Mouse (Mus musculus): ENCODE measurements around the gene Gm3002. TPM values are rescaled to one million over a fixed set of nuclear protein-coding genes. Genes with fewer than 3 reads are reported as not detected.
"Not testable (repeated sequence)": the region's sequence is repeated elsewhere in the genome, so short reads cannot be mapped to it uniquely, and the experiment has no call there.

Gene Gm3002
- polyA plus RNA-seq (2012), result not detected in 2 replicates

- not testable (repeated sequence) for TF ChIP-seq GATA1 (IDR thresholded peaks at IDR 0.05; ENCODE audit: low read length)
These were observed at the start of gene Gm3002 for GRCm38 (mm10) chr14:3809774-3810173. Gene Gm3002, plus strand, starts transcription at chr14:3810074.

- not testable (repeated sequence) for TF ChIP-seq GATA1 (IDR thresholded peaks at IDR 0.05; ENCODE audit: low read length)
These were observed 36.1 kb downstream of the Gm3002 start, which contains the start of gene Gm3033 for GRCm38 (mm10) chr14:3845945-3846344. Gene Gm3033, plus strand, starts transcription at chr14:3846245.

GRCm38 (mm10) chr14:3883872-3884271 lies 74.0 kb downstream of the Gm3002 start, which contains the start of gene Gm2916:
Gene Gm2916, plus strand, starts transcription at chr14:3884172.
- not testable (repeated sequence) for TF ChIP-seq GATA1 (IDR thresholded peaks at IDR 0.05; ENCODE audit: low read length)

GRCm38 (mm10) chr14:3931456-3931855 lies 121.6 kb downstream of the Gm3002 start, which contains the start of gene Gm3029:
Gene Gm3029, plus strand, starts transcription at chr14:3931756.
- TF ChIP-seq GATA1 (IDR thresholded peaks at IDR 0.05; ENCODE audit: low read length), result not testable (repeated sequence)

GRCm38 (mm10) chr14:3963247-3963646 lies 153.4 kb downstream of the Gm3002 start, which contains the start of gene Gm3095:
Gene Gm3095, plus strand, starts transcription at chr14:3963547.
- TF ChIP-seq GATA1 (IDR thresholded peaks at IDR 0.05; ENCODE audit: low read length), result not testable (repeated sequence)

GRCm38 (mm10) chr14:3998094-3998493 lies 188.2 kb downstream of the Gm3002 start, which contains the start of gene Gm3099:
Gene Gm3099, plus strand, starts transcription at chr14:3998394.
- not testable (repeated sequence) for TF ChIP-seq GATA1 (IDR thresholded peaks at IDR 0.05; ENCODE audit: low read length)

Other genes starting within 250 kb of the Gm3002 start
- not detected in 2 replicates for gene Gm3012, start 175.6 kb upstream of the Gm3002 start, polyA plus RNA-seq (2012)
- gene Gm3020, start 158.0 kb upstream of the Gm3002 start, polyA plus RNA-seq (2012), result not detected in 2 replicates
- not detected in 2 replicates for gene Gm3043, start 121.3 kb upstream of the Gm3002 start, polyA plus RNA-seq (2012)
- gene Gm3033, start 36.2 kb downstream of the Gm3002 start, polyA plus RNA-seq (2012), result not detected in 2 replicates
- not detected in 2 replicates for gene Gm2916, start 74.1 kb downstream of the Gm3002 start, polyA plus RNA-seq (2012)
- not detected in 2 replicates for gene Gm3029, start 121.7 kb downstream of the Gm3002 start, polyA plus RNA-seq (2012)
- not detected in 2 replicates for gene Gm3095, start 153.5 kb downstream of the Gm3002 start, polyA plus RNA-seq (2012)
- not detected in 2 replicates for gene Gm3099, start 188.3 kb downstream of the Gm3002 start, polyA plus RNA-seq (2012)
- not detected in 2 replicates for gene Gm5796, start 213.9 kb downstream of the Gm3002 start, polyA plus RNA-seq (2012)

Data from G1E-ER4 (cell line).